Mouse (Mus musculus): ENCODE measurements around the gene Sox6. TPM values are rescaled to one million over a fixed set of nuclear protein-coding genes. Genes with fewer than 3 reads are reported as not detected.

Gene Sox6
- polyA plus RNA-seq, 1 experiment from 2014 or later: 37.1 TPM

GRCm38 (mm10) chr7:115454988-115455387 is 583.6 kb downstream of the Sox6 start:
- no peaks in the 10 kb centered on the region; the same call in 1 of the 2 replicates for H3K4me1 ChIP-seq (replicated peaks; ENCODE audit: control insufficient read depth, insufficient read depth, low read length)
- H3K27me3 ChIP-seq (replicated peaks; ENCODE audit: control insufficient read depth, insufficient read depth, low read length): no peaks in the 10 kb centered on the region
- WGBS: 63% methylated on average over 5 of the region's 5 CpGs
- no peak overlapping the region for H3K27ac ChIP-seq (ENCODE audit: low read depth, low read length)
- H3K4me2 ChIP-seq: no peak overlapping the region
- peak; percentile 43; the same call in 1 of the 2 replicates for ATAC-seq (replicated peaks; ENCODE audit: low FRiP score)
- no peaks in the 10 kb centered on the region for H3K9me3 ChIP-seq (ENCODE audit: control insufficient read depth, low read length)
- DNase-seq (ENCODE audit: low spot score): no peak
- no peak overlapping the region for H3K9ac ChIP-seq (ENCODE audit: low read depth, low read length)
- no peaks in the 10 kb centered on the region for H3K36me3 ChIP-seq (ENCODE audit: control insufficient read depth, insufficient read depth, low read length)
- no peak overlapping the region for H3K4me3 ChIP-seq (ENCODE audit: low read depth, low read length)

GRCm38 (mm10) chr7:115453713-115454073 is 584.9 kb downstream of the Sox6 start:
- Histone ChIP-seq H3K9me3 (ENCODE audit: control insufficient read depth, low read length) (no peaks in the 10 kb centered on the region), H3K4me1 (replicated peaks; ENCODE audit: control insufficient read depth, insufficient read depth, low read length) (no peaks in the 10 kb centered on the region; the same call in 1 of the 2 replicates), H3K4me2 (peak overlapping the region; percentile 38), H3K36me3 (ENCODE audit: control insufficient read depth, insufficient read depth, low read length) (no peaks in the 10 kb centered on the region), H3K27me3 (replicated peaks; ENCODE audit: control insufficient read depth, insufficient read depth, low read length) (no peaks in the 10 kb centered on the region), H3K4me3 (ENCODE audit: low read depth, low read length) (no peak overlapping the region), H3K9ac (ENCODE audit: low read depth, low read length) (no peak overlapping the region), H3K27ac (ENCODE audit: low read depth, low read length) (no peak overlapping the region)
- no peak for DNase-seq (ENCODE audit: low spot score)
- 57% methylated on average over 7 of the region's 7 CpGs for WGBS
- no peak for ATAC-seq (replicated peaks; ENCODE audit: low FRiP score)

- H3K9me3 ChIP-seq (ENCODE audit: control insufficient read depth, low read length): no peaks in the 10 kb centered on the region
- H3K36me3 ChIP-seq (ENCODE audit: control insufficient read depth, insufficient read depth, low read length): no peaks in the 10 kb centered on the region
- WGBS: 23% methylated on average over 21 of the region's 21 CpGs
- no peaks in the 10 kb centered on the region for H3K27me3 ChIP-seq (replicated peaks; ENCODE audit: control insufficient read depth, insufficient read depth, low read length)
- H3K27ac ChIP-seq (ENCODE audit: low read depth, low read length): no peak overlapping the region
- no peak overlapping the region for H3K4me3 ChIP-seq (ENCODE audit: low read depth, low read length)
- H3K4me1 ChIP-seq (replicated peaks; ENCODE audit: control insufficient read depth, insufficient read depth, low read length): no peaks in the 10 kb centered on the region; the same call in 1 of the 2 replicates
- ATAC-seq (replicated peaks; ENCODE audit: low FRiP score) (0 out of 2 replicates have a peak, but pooled peaks have one; percentile 27), DNase-seq (ENCODE audit: low spot score) (peak; percentile 70)
- peak overlapping the region; percentile 38 for H3K4me2 ChIP-seq
- no peak overlapping the region for H3K9ac ChIP-seq (ENCODE audit: low read depth, low read length)
Observed at GRCm38 (mm10) chr7:115453042-115453712, 585.4 kb downstream of the Sox6 start.

- DNase-seq (ENCODE audit: low spot score) (no peak), ATAC-seq (replicated peaks; ENCODE audit: low FRiP score) (no peak; the same call in 1 of the 2 replicates)
- Histone ChIP-seq H3K4me2 (no peak overlapping the region), H3K9me3 (ENCODE audit: control insufficient read depth, low read length) (no peaks in the 10 kb centered on the region), H3K27me3 (replicated peaks; ENCODE audit: control insufficient read depth, insufficient read depth, low read length) (no peaks in the 10 kb centered on the region), H3K27ac (ENCODE audit: low read depth, low read length) (no peak overlapping the region), H3K36me3 (ENCODE audit: control insufficient read depth, insufficient read depth, low read length) (no peaks in the 10 kb centered on the region), H3K4me3 (ENCODE audit: low read depth, low read length) (no peak overlapping the region), H3K9ac (ENCODE audit: low read depth, low read length) (no peak overlapping the region), H3K4me1 (replicated peaks; ENCODE audit: control insufficient read depth, insufficient read depth, low read length) (peaks cover 3% of the 10 kb centered on the region; the same call in 1 of the 2 replicates)
- 57% methylated on average over 23 of the region's 23 CpGs for WGBS
Observed at GRCm38 (mm10) chr7:115450431-115451195, 588.0 kb downstream of the Sox6 start.

GRCm38 (mm10) chr7:115448403-115449025 is 590.1 kb downstream of the Sox6 start:
- Histone ChIP-seq H3K36me3 (ENCODE audit: control insufficient read depth, insufficient read depth, low read length) (no peaks in the 10 kb centered on the region), H3K27me3 (replicated peaks; ENCODE audit: control insufficient read depth, insufficient read depth, low read length) (no peaks in the 10 kb centered on the region), H3K9me3 (ENCODE audit: control insufficient read depth, low read length) (no peaks in the 10 kb centered on the region), H3K27ac (ENCODE audit: low read depth, low read length) (no peak overlapping the region), H3K4me1 (replicated peaks; ENCODE audit: control insufficient read depth, insufficient read depth, low read length) (peaks cover 3% of the 10 kb centered on the region; the same call in 1 of the 2 replicates), H3K4me2 (no peak overlapping the region), H3K9ac (ENCODE audit: low read depth, low read length) (no peak overlapping the region), H3K4me3 (ENCODE audit: low read depth, low read length) (no peak overlapping the region)
- WGBS: 59% methylated on average over 8 of the region's 8 CpGs
- no peak for ATAC-seq (replicated peaks; ENCODE audit: low FRiP score)
- DNase-seq (ENCODE audit: low spot score): no peak

GRCm38 (mm10) chr7:115447091-115447490 is 591.5 kb downstream of the Sox6 start:
- H3K36me3 ChIP-seq (ENCODE audit: control insufficient read depth, insufficient read depth, low read length): no peaks in the 10 kb centered on the region
- H3K4me2 ChIP-seq: no peak overlapping the region
- ATAC-seq (replicated peaks; ENCODE audit: low FRiP score) (no peak), DNase-seq (ENCODE audit: low spot score) (no peak)
- no peak overlapping the region for H3K9ac ChIP-seq (ENCODE audit: low read depth, low read length)
- H3K9me3 ChIP-seq (ENCODE audit: control insufficient read depth, low read length): no peaks in the 10 kb centered on the region
- no peaks in the 10 kb centered on the region for H3K27me3 ChIP-seq (replicated peaks; ENCODE audit: control insufficient read depth, insufficient read depth, low read length)
- WGBS: 62% methylated on average over 3 of the region's 3 CpGs
- peaks cover 3% of the 10 kb centered on the region; the same call in 1 of the 2 replicates for H3K4me1 ChIP-seq (replicated peaks; ENCODE audit: control insufficient read depth, insufficient read depth, low read length)
- no peak overlapping the region for H3K4me3 ChIP-seq (ENCODE audit: low read depth, low read length)
- H3K27ac ChIP-seq (ENCODE audit: low read depth, low read length): no peak overlapping the region

GRCm38 (mm10) chr7:115446481-115447016 is 592.0 kb downstream of the Sox6 start:
- H3K9me3 ChIP-seq (ENCODE audit: control insufficient read depth, low read length): no peaks in the 10 kb centered on the region
- no peak for ATAC-seq (replicated peaks; ENCODE audit: low FRiP score)

GRCm38 (mm10) chr7:115426161-115426982 is 612.2 kb downstream of the Sox6 start:
- no peaks in the 10 kb centered on the region for H3K27me3 ChIP-seq (replicated peaks; ENCODE audit: control insufficient read depth, insufficient read depth, low read length)
- no peak overlapping the region for H3K9ac ChIP-seq (ENCODE audit: low read depth, low read length)
- WGBS: 80% methylated on average over 7 of the region's 7 CpGs
- no peak overlapping the region for H3K27ac ChIP-seq (ENCODE audit: low read depth, low read length)
- no peak overlapping the region for H3K4me2 ChIP-seq
- H3K36me3 ChIP-seq (ENCODE audit: control insufficient read depth, insufficient read depth, low read length): no peaks in the 10 kb centered on the region
- H3K9me3 ChIP-seq (ENCODE audit: control insufficient read depth, low read length): no peaks in the 10 kb centered on the region
- no peak for ATAC-seq (replicated peaks; ENCODE audit: low FRiP score)
- H3K4me1 ChIP-seq (replicated peaks; ENCODE audit: control insufficient read depth, insufficient read depth, low read length): no peaks in the 10 kb centered on the region
- no peak overlapping the region for H3K4me3 ChIP-seq (ENCODE audit: low read depth, low read length)
- no peak for DNase-seq (ENCODE audit: low spot score)

More at GRCm38 (mm10) chr7:115446481-115447016, 592.0 kb downstream of the Sox6 start:
- Histone ChIP-seq H3K27ac (ENCODE audit: low read depth, low read length) (no peak overlapping the region), H3K4me2 (no peak overlapping the region), H3K27me3 (replicated peaks; ENCODE audit: control insufficient read depth, insufficient read depth, low read length) (no peaks in the 10 kb centered on the region), H3K9ac (ENCODE audit: low read depth, low read length) (no peak overlapping the region), H3K4me3 (ENCODE audit: low read depth, low read length) (no peak overlapping the region), H3K4me1 (replicated peaks; ENCODE audit: control insufficient read depth, insufficient read depth, low read length) (peaks cover 3% of the 10 kb centered on the region; the same call in 1 of the 2 replicates), H3K36me3 (ENCODE audit: control insufficient read depth, insufficient read depth, low read length) (no peaks in the 10 kb centered on the region)
- DNase-seq (ENCODE audit: low spot score): no peak
- WGBS: 40% methylated on average over 6 of the region's 6 CpGs

All from liver, embryonic 11.5 days (tissue).